Mouse (Mus musculus) cerebellum, postnatal 10 days (tissue): ENCODE data around the gene Patz1.

Experiments
- DNase-seq, 2 experiments: peaks; one replicate each; pipeline ENCODE4 v3.0.0; 2021; ENCODE audit warnings: mixed read lengths in 2 of 2

Patz1 gene

DNA sequence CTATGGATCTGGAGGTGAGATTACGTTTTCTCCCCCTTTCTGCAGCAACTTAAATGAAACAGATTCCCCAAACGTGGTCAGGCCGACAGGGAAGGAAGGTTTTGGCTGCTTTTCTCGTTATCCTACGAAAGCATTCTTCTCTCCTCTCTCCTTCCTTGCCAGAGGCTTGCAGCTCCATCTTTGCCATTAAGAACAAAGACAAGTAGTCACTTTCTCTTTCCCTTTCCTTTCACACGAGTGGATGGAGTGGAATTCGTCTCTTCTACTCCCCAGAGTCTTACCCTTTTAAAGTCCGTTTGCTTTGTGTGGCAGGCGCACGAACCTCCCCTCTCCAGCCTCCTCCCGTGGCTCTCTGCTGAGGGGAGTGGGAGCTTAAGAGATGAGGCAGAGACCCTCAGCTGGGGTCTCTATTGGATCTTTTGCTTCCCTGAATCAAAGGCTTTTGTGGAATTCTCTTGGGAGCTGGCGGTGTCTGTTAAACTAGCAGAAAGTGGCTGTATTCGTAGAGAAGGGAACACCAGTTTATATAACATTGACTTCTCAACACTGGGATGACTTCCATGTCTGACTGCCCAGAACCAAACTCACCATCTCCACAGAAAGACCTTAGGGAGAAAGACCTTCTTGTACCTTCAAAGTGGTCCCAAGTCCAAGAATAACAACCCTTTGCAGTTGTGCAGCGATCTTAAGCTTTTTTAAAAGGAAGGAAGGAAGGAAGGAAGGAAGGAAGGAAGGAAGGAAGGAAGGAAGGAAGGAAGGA is 42.5 kb downstream of the Patz1 start:
- DNase-seq, result peak; percentile 23 to 57

GRCm38 (mm10) chr11:3331756-3332642 is 43.3 kb downstream of the Patz1 start:
- DNase-seq, result peak; percentile 96 to 97

- DNase-seq, result no peak
Measured at GRCm38 (mm10) chr11:3333111-3333695, 44.5 kb downstream of the Patz1 start.

- DNase-seq, result no peak
Measured at GRCm38 (mm10) chr11:3334141-3334710, 45.6 kb downstream of the Patz1 start.

DNA sequence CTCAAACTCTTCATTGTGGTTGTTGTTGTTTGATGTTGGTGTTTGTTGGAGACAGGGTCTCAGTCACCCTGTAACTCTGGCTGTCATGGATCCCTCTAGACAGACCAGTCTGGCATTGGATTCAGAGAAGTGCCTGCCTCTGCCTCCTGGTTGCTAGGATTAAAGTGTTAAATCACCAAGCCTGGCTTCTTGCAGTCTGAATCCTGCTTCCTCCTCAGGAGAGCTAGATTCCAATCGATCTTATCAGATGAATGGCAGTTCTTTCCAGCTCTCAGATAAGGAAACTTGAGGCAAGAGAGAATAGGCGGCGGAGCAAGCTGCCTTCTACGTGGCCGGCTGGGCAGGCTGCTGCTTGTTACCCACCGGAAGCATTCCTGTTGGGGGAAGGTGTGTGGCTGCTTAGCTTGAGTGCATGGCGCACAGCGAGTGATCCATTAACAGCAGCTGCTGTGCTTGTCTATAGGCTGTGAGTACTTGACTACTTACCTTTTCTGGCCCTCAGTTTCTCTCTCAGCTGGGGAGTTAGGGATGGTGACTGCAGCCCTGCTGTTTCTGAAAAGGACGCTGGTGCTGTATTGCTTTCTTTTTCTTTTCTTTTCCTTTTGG is 46.1 kb downstream of the Patz1 start:
- no peak for DNase-seq

GRCm38 (mm10) chr11:3335651-3336216 is 47.1 kb downstream of the Patz1 start:
- DNase-seq, result peak; percentile 88 to 91

DNA sequence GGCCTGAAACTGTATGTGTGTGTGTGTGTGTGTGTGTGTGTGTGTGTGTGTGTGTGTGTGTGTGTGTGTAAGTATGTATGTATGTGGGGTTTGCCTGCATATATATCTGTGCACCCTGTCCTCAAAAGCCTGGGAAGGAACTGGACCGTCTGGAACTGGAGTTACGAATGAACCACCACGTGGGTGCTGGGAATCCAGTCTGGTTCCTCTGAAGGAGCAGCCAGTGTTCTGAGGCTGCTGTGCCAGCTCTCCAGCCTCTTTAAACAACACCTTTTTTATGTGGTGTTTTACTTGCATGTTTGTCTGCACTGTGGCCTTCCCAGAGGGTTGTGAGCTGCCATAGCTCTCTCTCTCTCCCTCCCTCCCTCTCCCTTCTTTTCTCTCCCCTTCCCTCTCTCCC is 47.9 kb downstream of the Patz1 start:
- DNase-seq, result no peak

GRCm38 (mm10) chr11:3337173-3337955 is 48.7 kb downstream of the Patz1 start:
- DNase-seq, result peak; percentile 87 to 88

GRCm38 (mm10) chr11:3337961-3338360 is 49.3 kb downstream of the Patz1 start:
- DNase-seq, result no peak

- no peak for DNase-seq
Measured at GRCm38 (mm10) chr11:3341476-3341875, 52.8 kb downstream of the Patz1 start.

- DNase-seq, result no peak
Measured at GRCm38 (mm10) chr11:3344916-3345315, 56.2 kb downstream of the Patz1 start.

DNA sequence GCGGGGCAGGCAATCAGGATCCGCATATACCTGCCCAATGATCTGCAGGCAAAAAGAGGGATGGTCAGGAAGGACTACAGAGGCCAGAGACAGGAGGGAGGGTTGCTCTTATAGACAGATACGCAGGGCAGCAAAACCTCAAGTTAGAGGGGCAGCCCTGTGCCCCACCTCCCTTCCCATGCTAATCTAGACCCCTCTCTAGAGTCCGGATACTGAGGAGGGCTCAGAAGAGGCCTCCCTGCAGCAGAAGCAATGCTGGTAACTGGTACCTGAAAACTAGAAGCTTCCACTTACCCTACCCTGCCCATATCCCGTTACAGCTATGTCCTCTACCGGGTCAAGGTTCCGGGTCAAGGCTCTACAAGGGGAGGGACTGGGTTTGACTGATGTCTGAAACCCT is 57.7 kb downstream of the Patz1 start:
- no peak for DNase-seq

- DNase-seq, result peak; percentile 96 to 98
Measured at GRCm38 (mm10) chr11:3347091-3347834, 58.6 kb downstream of the Patz1 start.

DNA sequence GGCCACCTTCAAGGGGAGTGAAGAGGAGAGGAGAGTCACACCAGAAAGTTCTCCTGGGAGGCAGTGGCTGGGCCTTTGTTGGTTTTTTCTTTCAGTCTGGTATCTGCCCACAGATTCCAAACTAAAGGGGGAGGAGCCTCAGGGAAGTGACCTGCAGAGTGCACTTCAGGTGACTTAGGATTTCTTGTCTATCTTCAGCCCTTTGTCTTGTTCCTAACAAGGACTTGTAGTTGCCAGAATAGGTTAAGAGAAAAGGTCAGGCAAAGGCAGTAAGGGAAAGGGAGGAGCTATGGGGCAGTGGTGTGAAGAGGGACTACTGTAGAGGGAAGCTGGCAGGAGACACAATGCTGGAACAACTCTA is 59.1 kb downstream of the Patz1 start:
- no peak for DNase-seq

DNA sequence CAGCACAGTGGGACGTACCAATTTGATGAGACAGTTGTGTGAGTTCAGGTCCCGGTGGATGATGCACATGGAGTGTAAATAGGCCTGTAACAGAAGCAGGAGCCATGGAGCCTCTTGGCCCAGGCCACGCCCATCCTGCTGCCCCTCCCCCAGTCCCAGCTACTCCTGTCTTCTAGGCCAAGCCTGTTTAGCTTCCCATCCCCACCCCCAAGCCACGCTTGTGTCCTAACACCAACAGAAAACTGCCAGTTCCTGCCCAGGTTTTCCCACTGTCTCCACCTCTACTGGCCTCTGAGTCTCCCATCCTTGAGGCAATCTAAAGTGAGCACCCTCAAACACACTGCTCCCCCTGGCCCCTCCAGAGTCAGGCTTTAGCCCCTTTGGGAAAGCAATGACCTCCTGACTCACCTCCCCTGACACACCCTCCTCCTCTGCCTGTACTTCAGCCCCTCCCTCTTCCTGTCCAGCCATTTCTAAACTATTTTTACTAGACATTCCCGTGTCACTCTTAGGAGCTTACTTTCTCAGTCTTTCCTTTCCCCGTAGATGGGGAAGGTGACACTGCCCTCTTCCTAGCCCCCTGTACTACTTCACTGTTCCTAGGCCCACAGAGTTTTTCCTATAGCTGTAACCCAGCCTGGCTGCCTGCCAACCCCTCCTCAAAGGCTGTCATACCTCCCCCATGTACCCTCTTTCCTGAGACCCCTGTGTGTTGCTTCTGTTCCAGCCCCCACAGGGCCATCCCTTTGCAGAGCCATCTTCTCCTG is 60.1 kb downstream of the Patz1 start:
- DNase-seq, result peak in 1 of 2 experiments; percentile 66

- no peak for DNase-seq
Measured at GRCm38 (mm10) chr11:3349343-3349695, 60.6 kb downstream of the Patz1 start.

DNA sequence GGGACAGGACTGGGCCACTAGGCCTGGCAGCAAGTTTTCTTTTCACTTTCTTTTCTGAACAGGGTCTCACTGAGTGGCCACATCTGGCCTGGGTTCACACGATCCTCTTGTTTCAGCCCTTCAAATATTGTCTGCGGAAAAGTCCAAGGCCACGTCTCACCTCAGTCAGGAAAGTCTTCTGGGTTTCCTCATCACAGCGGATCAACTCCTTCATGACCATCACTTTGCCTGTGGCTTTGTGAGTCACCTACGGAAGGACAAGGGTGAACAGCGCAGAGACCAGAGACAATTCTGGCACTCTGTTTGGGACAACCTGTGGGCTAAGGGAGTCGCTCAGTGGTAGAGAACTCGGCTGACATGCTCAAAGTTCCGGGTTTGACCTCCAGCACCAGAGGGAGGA is 63.5 kb downstream of the Patz1 start:
- DNase-seq, result no peak

- peak in 1 of 2 experiments; percentile 33 for DNase-seq
Measured at GRCm38 (mm10) chr11:3352990-3353585, 64.4 kb downstream of the Patz1 start.
